Mouse (Mus musculus): ENCODE measurements around the gene Atg10. TPM values are rescaled to one million over a fixed set of nuclear protein-coding genes. Genes with fewer than 3 reads are reported as not detected.

Gene Atg10
- polyA plus RNA-seq, 1 experiment from 2014 or later: 16.2 TPM

GRCm38 (mm10) chr13:90973409-90973808 is 250.4 kb downstream of the Atg10 start:
- H3K9ac ChIP-seq (ENCODE audit: low read length): no peak overlapping the region
- H3K27ac ChIP-seq (replicated peaks): no peak overlapping the region
- no peaks in the 10 kb centered on the region for H3K27me3 ChIP-seq (ENCODE audit: control insufficient read depth, insufficient read depth, low read length)
- TF ChIP-seq EP300 (optimal IDR thresholded peaks at IDR 0.05): no peak
- no peak for TF ChIP-seq CTCF (IDR thresholded peaks at IDR 0.05; ENCODE audit: low read depth)
- H3K4me3 ChIP-seq (ENCODE audit: low read depth, low read length): no peak overlapping the region
- WGBS: 55% methylated on average over 7 of the region's 7 CpGs
- no peaks in the 10 kb centered on the region for H3K36me3 ChIP-seq (ENCODE audit: control insufficient read depth, insufficient read depth, low read length)
- ATAC-seq (ENCODE audit: low FRiP score, low TSS enrichment) (no peak), DNase-seq (ENCODE audit: low spot score) (no peak)
- no peaks in the 10 kb centered on the region for H3K9me3 ChIP-seq (ENCODE audit: control insufficient read depth, low read length)
- H3K4me2 ChIP-seq (replicated peaks; ENCODE audit: low read depth): no peak overlapping the region
- no peaks in the 10 kb centered on the region for H3K4me1 ChIP-seq (replicated peaks; ENCODE audit: control insufficient read depth, insufficient read depth)

GRCm38 (mm10) chr13:90970259-90971017 is 253.3 kb downstream of the Atg10 start:
- Histone ChIP-seq H3K36me3 (ENCODE audit: control insufficient read depth, insufficient read depth, low read length) (no peaks in the 10 kb centered on the region), H3K4me2 (replicated peaks; ENCODE audit: low read depth) (no peak overlapping the region), H3K27me3 (ENCODE audit: control insufficient read depth, insufficient read depth, low read length) (no peaks in the 10 kb centered on the region), H3K27ac (replicated peaks) (no peak overlapping the region), H3K4me3 (ENCODE audit: low read depth, low read length) (no peak overlapping the region), H3K9ac (ENCODE audit: low read length) (no peak overlapping the region), H3K4me1 (replicated peaks; ENCODE audit: control insufficient read depth, insufficient read depth) (no peaks in the 10 kb centered on the region), H3K9me3 (ENCODE audit: control insufficient read depth, low read length) (no peaks in the 10 kb centered on the region)
- no peak for TF ChIP-seq CTCF (IDR thresholded peaks at IDR 0.05; ENCODE audit: low read depth)
- no peak for TF ChIP-seq EP300 (optimal IDR thresholded peaks at IDR 0.05)
- ATAC-seq (ENCODE audit: low FRiP score, low TSS enrichment) (no peak), DNase-seq (ENCODE audit: low spot score) (no peak)
- 63% methylated on average over 10 of the region's 10 CpGs for WGBS

- no peak overlapping the region for H3K27ac ChIP-seq (replicated peaks)
- no peak overlapping the region for H3K4me3 ChIP-seq (ENCODE audit: low read depth, low read length)
- DNase-seq (ENCODE audit: low spot score): no peak
- H3K4me2 ChIP-seq (replicated peaks; ENCODE audit: low read depth): no peak overlapping the region
- no peak for ATAC-seq (ENCODE audit: low FRiP score, low TSS enrichment)
- no peaks in the 10 kb centered on the region for H3K9me3 ChIP-seq (ENCODE audit: control insufficient read depth, low read length)
- TF ChIP-seq CTCF (IDR thresholded peaks at IDR 0.05; ENCODE audit: low read depth): no peak
- no peak for TF ChIP-seq EP300 (optimal IDR thresholded peaks at IDR 0.05)
- H3K4me1 ChIP-seq (replicated peaks; ENCODE audit: control insufficient read depth, insufficient read depth): no peaks in the 10 kb centered on the region
- no peak overlapping the region for H3K9ac ChIP-seq (ENCODE audit: low read length)
- H3K36me3 ChIP-seq (ENCODE audit: control insufficient read depth, insufficient read depth, low read length): no peaks in the 10 kb centered on the region
- H3K27me3 ChIP-seq (ENCODE audit: control insufficient read depth, insufficient read depth, low read length): no peaks in the 10 kb centered on the region
- WGBS: 64% methylated on average over 4 of the region's 4 CpGs
Observed at GRCm38 (mm10) chr13:90968940-90969339, 254.8 kb downstream of the Atg10 start.

GRCm38 (mm10) chr13:90967422-90967821 is 256.3 kb downstream of the Atg10 start:
- peak; percentile 86 for ATAC-seq (ENCODE audit: low FRiP score, low TSS enrichment)
- Histone ChIP-seq H3K9me3 (ENCODE audit: control insufficient read depth, low read length) (no peaks in the 10 kb centered on the region), H3K4me2 (replicated peaks; ENCODE audit: low read depth) (no peak overlapping the region), H3K27me3 (ENCODE audit: control insufficient read depth, insufficient read depth, low read length) (no peaks in the 10 kb centered on the region), H3K4me1 (replicated peaks; ENCODE audit: control insufficient read depth, insufficient read depth) (no peaks in the 10 kb centered on the region), H3K4me3 (ENCODE audit: low read depth, low read length) (no peak overlapping the region), H3K27ac (replicated peaks) (no peak overlapping the region), H3K36me3 (ENCODE audit: control insufficient read depth, insufficient read depth, low read length) (no peaks in the 10 kb centered on the region), H3K9ac (ENCODE audit: low read length) (no peak overlapping the region)
- TF ChIP-seq EP300 (optimal IDR thresholded peaks at IDR 0.05): no peak
- peak; percentile 95 for TF ChIP-seq CTCF (IDR thresholded peaks at IDR 0.05; ENCODE audit: low read depth)
- DNase-seq (ENCODE audit: low spot score): peak; percentile 77
- WGBS: 4% methylated on average over 4 of the region's 4 CpGs

- WGBS: 79% methylated on average over 8 of the region's 8 CpGs
- Histone ChIP-seq H3K27ac (replicated peaks) (no peak overlapping the region), H3K27me3 (ENCODE audit: control insufficient read depth, insufficient read depth, low read length) (no peaks in the 10 kb centered on the region), H3K4me2 (replicated peaks; ENCODE audit: low read depth) (no peak overlapping the region), H3K36me3 (ENCODE audit: control insufficient read depth, insufficient read depth, low read length) (no peaks in the 10 kb centered on the region), H3K4me3 (ENCODE audit: low read depth, low read length) (no peak overlapping the region), H3K4me1 (replicated peaks; ENCODE audit: control insufficient read depth, insufficient read depth) (no peaks in the 10 kb centered on the region), H3K9me3 (ENCODE audit: control insufficient read depth, low read length) (no peaks in the 10 kb centered on the region), H3K9ac (ENCODE audit: low read length) (no peak overlapping the region)
- TF ChIP-seq EP300 (optimal IDR thresholded peaks at IDR 0.05) (no peak), CTCF (IDR thresholded peaks at IDR 0.05; ENCODE audit: low read depth) (no peak)
- ATAC-seq (ENCODE audit: low FRiP score, low TSS enrichment) (no peak), DNase-seq (ENCODE audit: low spot score) (no peak)
Observed at GRCm38 (mm10) chr13:90965996-90966395, 257.8 kb downstream of the Atg10 start.

- Histone ChIP-seq H3K4me1 (replicated peaks; ENCODE audit: control insufficient read depth, insufficient read depth) (no peaks in the 10 kb centered on the region), H3K4me3 (ENCODE audit: low read depth, low read length) (no peak overlapping the region), H3K4me2 (replicated peaks; ENCODE audit: low read depth) (no peak overlapping the region), H3K9ac (ENCODE audit: low read length) (no peak overlapping the region), H3K27ac (replicated peaks) (no peak overlapping the region), H3K9me3 (ENCODE audit: control insufficient read depth, low read length) (no peaks in the 10 kb centered on the region), H3K36me3 (ENCODE audit: control insufficient read depth, insufficient read depth, low read length) (no peaks in the 10 kb centered on the region), H3K27me3 (ENCODE audit: control insufficient read depth, insufficient read depth, low read length) (no peaks in the 10 kb centered on the region)
- DNase-seq (ENCODE audit: low spot score) (no peak), ATAC-seq (ENCODE audit: low FRiP score, low TSS enrichment) (no peak)
- TF ChIP-seq CTCF (IDR thresholded peaks at IDR 0.05; ENCODE audit: low read depth) (no peak), EP300 (optimal IDR thresholded peaks at IDR 0.05) (no peak)
- WGBS: 79% methylated on average over 4 of the region's 4 CpGs
Observed at GRCm38 (mm10) chr13:90964511-90964910, 259.3 kb downstream of the Atg10 start.

All from stomach, postnatal 0 days (tissue).